Mouse (Mus musculus) T-helper 1 cell (primary cell): ENCODE data around the gene Pts.

Experiments used
- in situ Hi-C: fragments of 300-600 bp; cut with MboI, MseI; formaldehyde crosslinking; loops from one replicate; pipeline ENCODE4 v1.15.1; 2025; ENCODE audit warnings: high pct_unique_total_duplicates

Pts gene

GRCm38 (mm10) chr9:50493777-50494176, 34.7 kb downstream of the Pts start:
- in situ Hi-C loops: loop anchor here (25.0 kb wide), 1 partner anchor 1269 kb away; the partner anchor contains the start of gene Arhgap20

- in situ Hi-C loops: loop anchor here (25.0 kb wide), 1 partner anchor 1271 kb away; the partner anchor contains the start of gene Arhgap20
These were observed 36.9 kb downstream of the Pts start for GRCm38 (mm10) chr9:50491531-50492045.

- in situ Hi-C loops: loop anchor here (25.0 kb wide), 1 partner anchor 1271 kb away; the partner anchor contains the start of gene Arhgap20
These were observed 37.7 kb downstream of the Pts start for GRCm38 (mm10) chr9:50490836-50491235.

- in situ Hi-C loops: loop anchor here (25.0 kb wide), 1 partner anchor 1277 kb away; the partner anchor contains the start of gene Arhgap20
These were observed 43.0 kb downstream of the Pts start for GRCm38 (mm10) chr9:50485521-50485920.

GRCm38 (mm10) chr9:50482743-50483142, 45.8 kb downstream of the Pts start:
- in situ Hi-C loops: loop anchor here (25.0 kb wide), 1 partner anchor 1280 kb away; the partner anchor contains the start of gene Arhgap20

GRCm38 (mm10) chr9:50479476-50479875, 49.0 kb downstream of the Pts start:
- in situ Hi-C loops: loop anchor here (25.0 kb wide), 1 partner anchor 1283 kb away; the partner anchor contains the start of gene Arhgap20

GRCm38 (mm10) chr9:50478826-50479225, 49.7 kb downstream of the Pts start:
- in situ Hi-C loops: loop anchor here (25.0 kb wide), 1 partner anchor 1283 kb away; the partner anchor contains the start of gene Arhgap20

GRCm38 (mm10) chr9:50477270-50477669, 51.3 kb downstream of the Pts start:
- in situ Hi-C loops: loop anchor here (25.0 kb wide), 1 partner anchor 1285 kb away; the partner anchor contains the start of gene Arhgap20

- in situ Hi-C loops: loop anchor here (25.0 kb wide), 1 partner anchor 1286 kb away; the partner anchor contains the start of gene Arhgap20
These were observed 51.9 kb downstream of the Pts start for GRCm38 (mm10) chr9:50476651-50477050.

GRCm38 (mm10) chr9:50475745-50476144, 52.8 kb downstream of the Pts start:
- in situ Hi-C loops: loop anchor here (25.0 kb wide), 1 partner anchor 1287 kb away; the partner anchor contains the start of gene Arhgap20

- in situ Hi-C loops: loop anchor here (25.0 kb wide), 1 partner anchor 1287 kb away; the partner anchor contains the start of gene Arhgap20
These were observed 53.2 kb downstream of the Pts start for GRCm38 (mm10) chr9:50475318-50475717.
